Comparison of ENCODE assay signal across 12 mouse cellular contexts in the genomic region with DNA sequence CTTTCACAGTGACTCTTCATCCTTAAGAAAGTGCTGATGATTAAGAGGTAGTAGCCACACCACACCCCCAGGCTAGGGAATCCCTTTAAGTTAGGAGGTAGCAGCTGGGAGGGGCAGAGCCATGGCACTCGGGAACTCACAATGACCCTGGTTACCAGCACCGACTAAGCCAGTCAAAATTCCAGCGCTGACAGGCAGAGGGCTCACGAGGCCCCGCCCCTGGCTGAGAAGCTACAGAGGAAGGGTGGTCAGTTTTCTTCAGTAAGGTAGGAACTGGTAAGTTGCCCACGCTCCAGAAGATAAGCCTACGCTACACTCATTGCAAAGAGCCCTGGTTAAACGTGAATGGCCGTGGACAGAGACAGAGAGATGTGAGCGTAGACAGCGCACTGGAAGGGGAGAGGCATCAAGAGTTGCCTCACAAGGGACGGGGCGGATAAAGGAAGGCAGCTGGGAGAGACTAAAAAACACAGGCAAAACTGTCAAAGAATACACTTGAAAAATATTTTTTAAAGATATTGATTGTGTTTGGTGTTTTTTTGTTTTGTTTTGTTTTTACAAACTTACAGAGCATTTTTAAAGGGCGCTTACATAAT.
A peak's percentile ranks its signal among the peaks of the same experiment; 100 is the strongest.
DNase-seq lines count a peak whose midpoint lies in the region; ATAC-seq lines count a peak whose summit lies in the region.
"Had no signal": no experiment of that assay in that cellular context is flagged by ENCODE, and none has a peak within 500 bp of the region (broad histone marks: within the 10 kb centered on the region; RNA-seq: fewer than 3 reads in every experiment).

No protein-coding gene starts in this region.

- intact Hi-C loops in heart, postnatal 10 days (cut with DNase I): no loop called here

- no peaks in the 10 kb centered on the region for H3K36me3 ChIP-seq in heart, embryonic 12.5 days
- H3K36me3 ChIP-seq in midbrain, embryonic 10.5 days: no peaks in the 10 kb centered on the region
- H3K36me3 ChIP-seq in midbrain, embryonic 15.5 days (replicated peaks): no peaks in the 10 kb centered on the region
- H3K36me3 ChIP-seq in limb, embryonic 10.5 days: no peaks in the 10 kb centered on the region

- H3K4me3 ChIP-seq in heart, embryonic 12.5 days: peak overlapping the region; percentile 8; the same call in 1 of the 2 replicates
- H3K4me3 ChIP-seq in midbrain, embryonic 10.5 days: peak overlapping the region; percentile 18; the same call in 1 of the 2 replicates
- H3K4me3 ChIP-seq in midbrain, embryonic 15.5 days: no peak overlapping the region
- H3K4me3 ChIP-seq in limb, embryonic 10.5 days: no peak overlapping the region
- H3K4me3 ChIP-seq: forebrain, embryonic 13.5 days had no signal

- no peak overlapping the region for H3K27ac ChIP-seq in heart, embryonic 12.5 days (ENCODE audit: poor library complexity, severe bottlenecking)
- H3K27ac ChIP-seq in midbrain, embryonic 10.5 days (replicated peaks): no peak overlapping the region
- H3K27ac ChIP-seq in midbrain, embryonic 15.5 days: no peak overlapping the region
- H3K27ac ChIP-seq in limb, embryonic 10.5 days: peak overlapping the region; percentile 32; the same call in 1 of the 2 replicates
- H3K27ac ChIP-seq: forebrain, embryonic 13.5 days had no signal

- ATAC-seq in heart, embryonic 12.5 days (ENCODE audit: insufficient number of reproducible peaks, low FRiP score): no peak
- no peak for ATAC-seq in midbrain, embryonic 15.5 days (replicated peaks)
- ATAC-seq in erythroid progenitor cell, adult 5-6 weeks (replicated peaks; ENCODE audit: low FRiP score, poor library complexity, severe bottlenecking): no peak
- ATAC-seq: forebrain, embryonic 13.5 days had no signal

- peak overlapping the region; percentile 24; the same call in 1 of the 2 replicates for H3K9ac ChIP-seq in heart, embryonic 12.5 days
- no peak overlapping the region for H3K9ac ChIP-seq in midbrain, embryonic 15.5 days
- H3K9ac ChIP-seq: forebrain, embryonic 13.5 days had no signal

- H3K9me3 ChIP-seq in heart, embryonic 12.5 days (replicated peaks): no peaks in the 10 kb centered on the region
- no peaks in the 10 kb centered on the region for H3K9me3 ChIP-seq in midbrain, embryonic 10.5 days (replicated peaks)
- no peaks in the 10 kb centered on the region for H3K9me3 ChIP-seq in midbrain, embryonic 15.5 days
- no peaks in the 10 kb centered on the region for H3K9me3 ChIP-seq in limb, embryonic 10.5 days (replicated peaks)
- H3K9me3 ChIP-seq: forebrain, embryonic 13.5 days had no signal

- no peaks in the 10 kb centered on the region for H3K27me3 ChIP-seq in heart, embryonic 12.5 days (replicated peaks)
- H3K27me3 ChIP-seq in midbrain, embryonic 10.5 days (ENCODE audit: low read depth, poor library complexity, severe bottlenecking): no peaks in the 10 kb centered on the region
- no peaks in the 10 kb centered on the region for H3K27me3 ChIP-seq in midbrain, embryonic 15.5 days (replicated peaks)
- H3K27me3 ChIP-seq in limb, embryonic 10.5 days (ENCODE audit: low read depth, poor library complexity, severe bottlenecking): no peaks in the 10 kb centered on the region
- H3K27me3 ChIP-seq: forebrain, embryonic 13.5 days had no signal

- peaks cover 9% of the 10 kb centered on the region for H3K4me1 ChIP-seq in heart, embryonic 12.5 days (replicated peaks)
- peaks cover 11% of the 10 kb centered on the region for H3K4me1 ChIP-seq in midbrain, embryonic 10.5 days
- peaks cover 5% of the 10 kb centered on the region for H3K4me1 ChIP-seq in midbrain, embryonic 15.5 days
- H3K4me1 ChIP-seq in limb, embryonic 10.5 days: peaks cover 41% of the 10 kb centered on the region

- H3K4me2 ChIP-seq in heart, embryonic 12.5 days: peak overlapping the region; percentile 57
- no peak overlapping the region for H3K4me2 ChIP-seq in midbrain, embryonic 15.5 days
- H3K4me2 ChIP-seq: forebrain, embryonic 13.5 days had no signal

- DNase-seq in heart, postnatal 10 days: no peak
- no peak for DNase-seq in midbrain, embryonic 10.5 days (ENCODE audit: low spot score)
- DNase-seq in adrenal gland, postnatal 36 days: peak; percentile 40 to 49
- DNase-seq in limb, embryonic 10.5 days (ENCODE audit: low spot score): no peak
- DNase-seq in urinary bladder, adult 18-20 months (ENCODE audit: low spot score in 2 of 2): no peak
- DNase-seq: cerebellum, adult 9-11 months; kidney, postnatal 14 days; thymus, postnatal 36 days had no signal

- WGBS in heart, embryonic 12.5 days: 39% methylated on average over 14 of the region's 14 CpGs
- 36% methylated on average over 14 of the region's 14 CpGs for WGBS in midbrain, embryonic 10.5 days
- 37% methylated on average over 14 of the region's 14 CpGs for WGBS in midbrain, embryonic 15.5 days
- WGBS in limb, embryonic 10.5 days: 43% methylated on average over 14 of the region's 14 CpGs

Comparison
In these comparisons a context has a peak if more than half of its experiments do, and no peak if none do; other contexts are left out.
1. H3K4me3 ChIP-seq: peak in heart, embryonic 12.5 days (single experiment) and midbrain, embryonic 10.5 days (single experiment); none in midbrain, embryonic 15.5 days (single experiment) and limb, embryonic 10.5 days (single experiment).
2. DNase-seq: peak in adrenal gland, postnatal 36 days (2 of 2); none in heart, postnatal 10 days (0 of 2), midbrain, embryonic 10.5 days (single experiment), limb, embryonic 10.5 days (single experiment) and urinary bladder, adult 18-20 months (0 of 2).